Mouse (Mus musculus): ENCODE data around the gene Sytl3. TPM values are rescaled to one million over a fixed set of nuclear protein-coding genes. Genes with fewer than 3 reads are reported as not detected.
A peak's percentile ranks its signal among the peaks of the same experiment; 100 is the strongest.
"Not testable (repeated sequence)": the region's sequence is repeated elsewhere in the genome, so short reads cannot be mapped to it uniquely, and the experiment has no call there.

Sytl3 gene
- polyA plus RNA-seq, 1 experiment, result 0.14 TPM

DNA sequence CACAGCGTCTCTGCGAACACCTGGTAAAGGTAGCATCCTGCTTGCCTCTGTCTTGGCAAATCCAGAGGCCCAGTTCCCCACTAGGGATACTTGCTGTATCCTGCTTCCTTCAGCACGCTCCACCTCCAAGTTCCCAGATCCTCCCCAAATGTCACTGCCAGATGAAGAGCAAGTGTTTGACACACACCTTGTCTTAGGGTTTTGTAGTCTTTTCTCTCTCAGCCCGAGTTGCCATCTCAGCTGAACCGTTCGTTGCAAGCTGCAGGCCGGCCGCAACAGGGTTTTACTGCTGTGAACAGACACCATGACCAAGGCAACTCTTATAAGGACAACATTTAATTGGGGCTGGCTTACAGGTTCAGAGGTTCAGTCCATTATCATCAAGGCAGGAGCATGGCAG lies 12.1 kb upstream of the Sytl3 start:
- not testable (repeated sequence) for H3K79me3 ChIP-seq (ENCODE audit: low read depth); H3K4me3 ChIP-seq (ENCODE audit: insufficient read depth, poor library complexity, severe bottlenecking); H3K36me3 ChIP-seq (ENCODE audit: control insufficient read depth, insufficient read depth); H3ac ChIP-seq (ENCODE audit: control insufficient read depth, insufficient read length, low read depth); H3K27me3 ChIP-seq (ENCODE audit: control insufficient read depth, insufficient read depth, insufficient read length); H3K79me2 ChIP-seq (ENCODE audit: control insufficient read depth, insufficient read depth)

DNA sequence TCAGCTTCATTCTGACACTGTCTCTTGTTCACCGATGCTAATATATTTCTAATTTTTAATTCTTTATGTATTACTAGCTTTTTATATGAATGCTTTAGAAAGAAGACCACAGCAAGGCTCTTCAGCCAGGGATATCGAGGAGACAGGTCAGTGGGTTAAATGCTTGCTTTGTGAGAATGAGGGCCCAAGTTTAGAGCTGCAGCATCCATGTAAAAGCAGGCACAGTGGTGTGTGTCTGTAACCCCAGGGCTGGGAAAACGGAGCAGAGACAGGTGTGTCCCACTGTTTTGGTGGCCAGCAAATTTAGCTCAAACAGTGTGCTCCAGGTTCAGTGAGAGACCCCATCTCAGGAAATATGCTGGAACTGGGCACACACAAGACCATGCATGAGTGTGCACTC lies 11.4 kb upstream of the Sytl3 start:
- H3K4me3 ChIP-seq (ENCODE audit: insufficient read depth, poor library complexity, severe bottlenecking); H3ac ChIP-seq (ENCODE audit: control insufficient read depth, insufficient read length, low read depth); H3K27me3 ChIP-seq (ENCODE audit: control insufficient read depth, insufficient read depth, insufficient read length); H3K79me3 ChIP-seq (ENCODE audit: low read depth); H3K79me2 ChIP-seq (ENCODE audit: control insufficient read depth, insufficient read depth); H3K36me3 ChIP-seq (ENCODE audit: control insufficient read depth, insufficient read depth): not testable (repeated sequence)

DNA sequence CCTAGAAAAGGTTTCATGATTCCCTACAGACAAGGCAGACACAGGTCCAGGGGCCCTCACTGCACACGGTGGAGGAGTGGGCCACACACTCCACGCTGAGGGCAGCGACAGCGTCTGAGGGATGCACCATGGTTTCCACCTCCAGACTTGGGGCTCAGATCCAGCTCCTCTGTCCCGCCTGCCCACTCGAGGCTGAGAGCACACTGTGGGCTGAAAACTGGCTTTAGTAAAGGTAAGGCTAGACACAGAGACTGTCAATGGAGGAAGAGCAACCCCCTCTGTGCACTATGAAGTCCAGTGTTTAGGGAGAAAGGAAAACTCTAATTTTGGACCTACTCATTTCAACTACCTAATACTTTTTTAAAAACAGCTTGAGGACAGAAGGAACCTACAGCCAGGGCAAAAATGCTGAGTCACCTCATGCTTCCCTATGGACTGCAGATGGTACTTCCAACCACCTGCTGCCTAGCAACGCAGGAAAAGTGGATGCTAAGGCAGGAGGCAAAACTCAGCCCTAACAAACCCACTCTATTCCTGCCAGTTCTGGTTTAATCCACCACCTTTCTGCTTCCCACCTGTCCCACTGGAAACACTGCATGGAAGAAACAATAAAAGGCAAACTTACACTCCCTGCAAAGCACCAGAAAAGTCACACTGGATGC lies 7.9 kb upstream of the Sytl3 start:
- not testable (repeated sequence) for H3K4me3 ChIP-seq (ENCODE audit: insufficient read depth, poor library complexity, severe bottlenecking); H3K27me3 ChIP-seq (ENCODE audit: control insufficient read depth, insufficient read depth, insufficient read length); H3K36me3 ChIP-seq (ENCODE audit: control insufficient read depth, insufficient read depth); H3K79me2 ChIP-seq (ENCODE audit: control insufficient read depth, insufficient read depth); H3K79me3 ChIP-seq (ENCODE audit: low read depth); H3ac ChIP-seq (ENCODE audit: control insufficient read depth, insufficient read length, low read depth)

DNA sequence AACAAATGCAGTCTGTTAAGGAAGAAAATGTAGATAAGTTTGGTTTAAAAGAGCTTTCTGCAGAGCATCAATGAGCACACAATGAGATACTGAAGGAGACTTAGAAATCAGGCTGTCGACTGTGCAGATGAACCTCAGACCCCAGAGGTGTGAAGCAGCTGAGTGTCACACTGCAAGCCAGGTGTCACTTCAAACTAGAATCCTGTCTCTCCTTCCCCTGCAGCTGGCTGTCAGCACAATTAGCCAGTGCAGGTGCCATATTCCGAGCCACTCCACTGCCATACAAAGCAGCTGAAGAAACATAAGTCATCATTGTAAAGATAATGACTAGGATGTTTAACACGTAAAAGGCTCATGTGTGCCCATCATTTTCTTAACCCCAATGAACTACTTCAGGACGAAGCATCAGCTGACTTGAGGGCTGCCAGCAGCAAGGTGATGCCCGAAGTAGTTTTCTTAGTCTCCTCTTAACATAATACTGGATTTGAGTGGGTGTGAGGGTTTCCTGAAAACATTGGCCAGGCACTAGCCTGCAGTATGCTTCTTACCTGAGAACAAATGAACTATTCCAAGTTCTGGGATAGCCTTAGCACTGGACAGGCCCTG lies 5.4 kb upstream of the Sytl3 start:
- H3ac ChIP-seq (ENCODE audit: control insufficient read depth, insufficient read length, low read depth); H3K79me3 ChIP-seq (ENCODE audit: low read depth); H3K4me3 ChIP-seq (ENCODE audit: insufficient read depth, poor library complexity, severe bottlenecking); H3K27me3 ChIP-seq (ENCODE audit: control insufficient read depth, insufficient read depth, insufficient read length); H3K79me2 ChIP-seq (ENCODE audit: control insufficient read depth, insufficient read depth); H3K36me3 ChIP-seq (ENCODE audit: control insufficient read depth, insufficient read depth): not testable (repeated sequence)

DNA sequence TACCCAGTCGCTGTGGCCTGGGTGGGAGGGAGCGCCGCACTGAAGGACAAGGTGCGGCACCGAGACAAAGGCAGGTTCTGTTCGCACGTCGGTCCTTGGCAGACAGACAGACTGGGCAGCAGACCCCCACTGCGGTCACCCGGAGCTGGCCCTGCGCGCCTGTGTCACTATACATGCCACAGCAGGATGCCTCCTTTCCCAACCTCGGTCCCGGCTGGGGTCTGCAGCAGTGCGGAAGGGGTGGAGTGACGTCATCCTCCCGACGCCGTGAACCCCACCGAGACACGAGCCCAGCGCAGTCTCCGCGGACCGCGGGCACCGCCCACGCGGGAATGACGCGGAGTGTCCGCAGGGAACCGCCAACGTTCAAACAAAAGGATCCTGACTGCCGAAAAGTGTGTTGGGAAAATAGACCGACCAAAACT lies 3.8 kb upstream of the Sytl3 start:
- H3K79me3 ChIP-seq (ENCODE audit: low read depth); H3K79me2 ChIP-seq (ENCODE audit: control insufficient read depth, insufficient read depth); H3K36me3 ChIP-seq (ENCODE audit: control insufficient read depth, insufficient read depth); H3K27me3 ChIP-seq (ENCODE audit: control insufficient read depth, insufficient read depth, insufficient read length): not testable (repeated sequence)
- peak overlapping the region; percentile 44 for H3ac ChIP-seq (ENCODE audit: control insufficient read depth, insufficient read length, low read depth)
- TF ChIP-seq MAX (IDR thresholded peaks at IDR 0.05), result peak; percentile 56
- H3K4me3 ChIP-seq (ENCODE audit: insufficient read depth, poor library complexity, severe bottlenecking), result peak overlapping the region; percentile 40

DNA sequence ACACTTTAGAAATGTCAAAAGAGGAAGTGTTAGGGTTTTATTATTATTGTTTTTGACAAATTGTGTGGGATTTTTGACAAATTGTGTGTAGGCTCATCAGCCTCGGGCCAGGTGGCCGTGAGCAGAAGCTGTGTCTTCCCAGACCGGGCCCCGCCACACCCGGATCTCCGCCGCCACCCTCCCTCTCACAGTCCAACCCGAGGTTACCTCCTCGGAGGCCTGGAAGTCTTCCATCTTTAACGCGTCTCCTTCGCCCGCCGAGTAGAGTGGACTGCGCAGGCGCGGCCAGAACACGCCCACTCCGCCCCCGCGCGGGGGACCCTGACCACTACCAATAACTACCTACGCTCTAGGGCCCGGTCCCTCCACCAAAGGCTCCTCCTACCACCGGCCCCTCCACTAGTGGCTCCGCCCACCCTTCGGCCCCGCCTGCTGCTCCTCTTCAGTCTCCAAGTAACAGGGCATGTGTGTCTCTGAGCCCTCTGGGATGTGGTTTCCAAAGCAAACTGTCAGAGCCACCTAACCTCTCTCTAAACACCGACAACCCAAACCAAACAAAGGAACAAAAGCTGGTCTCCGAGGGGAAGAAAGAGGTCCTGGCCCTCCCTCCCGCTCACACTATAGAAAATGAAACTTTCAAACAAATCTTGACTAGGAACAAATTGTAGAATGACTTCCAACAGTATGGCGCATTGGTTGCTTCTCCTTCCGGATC lies 3.2 kb upstream of the Sytl3 start, which contains the start of gene Dynlt1f:
Gene Dynlt1f (minus strand): TSS at position 334 of the 715 bp plus-strand sequence.
- peak within 1 kb of the TSS; percentile 40 for H3K4me3 ChIP-seq (ENCODE audit: insufficient read depth, poor library complexity, severe bottlenecking)
- H3K79me2 ChIP-seq (ENCODE audit: control insufficient read depth, insufficient read depth); H3K27me3 ChIP-seq (ENCODE audit: control insufficient read depth, insufficient read depth, insufficient read length); H3K79me3 ChIP-seq (ENCODE audit: low read depth); H3K36me3 ChIP-seq (ENCODE audit: control insufficient read depth, insufficient read depth): not testable (repeated sequence)
- peak within 1 kb of the TSS; percentile 57 for H3ac ChIP-seq (ENCODE audit: control insufficient read depth, insufficient read length, low read depth)

DNA sequence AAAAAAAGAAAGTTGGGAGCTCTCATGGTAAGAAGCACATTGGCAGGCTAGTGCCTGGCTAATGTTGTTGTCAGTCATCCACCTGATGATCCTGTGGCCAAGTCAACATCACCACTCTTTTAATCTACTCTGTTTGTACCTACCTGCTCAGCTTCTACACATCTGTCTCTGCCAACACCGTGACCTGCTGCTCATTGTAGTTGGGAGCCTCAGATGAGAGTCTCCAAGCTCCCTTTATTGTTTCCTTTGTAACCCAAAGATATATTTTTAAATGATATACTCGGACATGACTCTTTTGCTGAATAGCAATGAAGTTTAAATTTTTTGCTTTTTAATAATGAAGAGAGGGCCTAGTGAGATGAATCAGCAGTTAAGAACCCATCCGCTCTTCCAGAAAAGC lies 2.4 kb upstream of the Sytl3 start:
- not testable (repeated sequence) for H3K79me2 ChIP-seq (ENCODE audit: control insufficient read depth, insufficient read depth); H3K79me3 ChIP-seq (ENCODE audit: low read depth); H3K4me3 ChIP-seq (ENCODE audit: insufficient read depth, poor library complexity, severe bottlenecking); H3K27me3 ChIP-seq (ENCODE audit: control insufficient read depth, insufficient read depth, insufficient read length); H3ac ChIP-seq (ENCODE audit: control insufficient read depth, insufficient read length, low read depth); H3K36me3 ChIP-seq (ENCODE audit: control insufficient read depth, insufficient read depth)

DNA sequence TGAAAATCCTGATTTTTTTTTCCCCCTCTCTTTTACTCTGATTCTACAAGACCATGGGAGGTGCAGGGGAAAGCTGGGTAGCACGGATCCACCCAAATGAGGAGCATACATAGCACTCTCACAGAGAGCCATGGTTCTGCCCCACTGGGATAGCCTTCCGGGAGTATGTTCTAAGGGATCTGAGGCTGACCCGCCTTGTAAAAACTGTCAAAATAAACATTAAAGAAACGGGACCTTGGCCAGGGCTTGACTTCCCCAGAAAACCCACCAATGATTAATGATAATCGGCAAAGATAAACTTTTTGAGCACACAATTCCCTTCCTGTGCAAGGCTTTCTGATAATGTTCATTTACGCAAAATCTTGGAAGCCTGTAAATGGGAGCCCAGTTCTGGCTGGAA lies 1.7 kb downstream of the Sytl3 start:
- not testable (repeated sequence) for H3K79me2 ChIP-seq (ENCODE audit: control insufficient read depth, insufficient read depth); H3K36me3 ChIP-seq (ENCODE audit: control insufficient read depth, insufficient read depth); H3K4me3 ChIP-seq (ENCODE audit: insufficient read depth, poor library complexity, severe bottlenecking); H3K79me3 ChIP-seq (ENCODE audit: low read depth); H3K27me3 ChIP-seq (ENCODE audit: control insufficient read depth, insufficient read depth, insufficient read length); H3ac ChIP-seq (ENCODE audit: control insufficient read depth, insufficient read length, low read depth)

DNA sequence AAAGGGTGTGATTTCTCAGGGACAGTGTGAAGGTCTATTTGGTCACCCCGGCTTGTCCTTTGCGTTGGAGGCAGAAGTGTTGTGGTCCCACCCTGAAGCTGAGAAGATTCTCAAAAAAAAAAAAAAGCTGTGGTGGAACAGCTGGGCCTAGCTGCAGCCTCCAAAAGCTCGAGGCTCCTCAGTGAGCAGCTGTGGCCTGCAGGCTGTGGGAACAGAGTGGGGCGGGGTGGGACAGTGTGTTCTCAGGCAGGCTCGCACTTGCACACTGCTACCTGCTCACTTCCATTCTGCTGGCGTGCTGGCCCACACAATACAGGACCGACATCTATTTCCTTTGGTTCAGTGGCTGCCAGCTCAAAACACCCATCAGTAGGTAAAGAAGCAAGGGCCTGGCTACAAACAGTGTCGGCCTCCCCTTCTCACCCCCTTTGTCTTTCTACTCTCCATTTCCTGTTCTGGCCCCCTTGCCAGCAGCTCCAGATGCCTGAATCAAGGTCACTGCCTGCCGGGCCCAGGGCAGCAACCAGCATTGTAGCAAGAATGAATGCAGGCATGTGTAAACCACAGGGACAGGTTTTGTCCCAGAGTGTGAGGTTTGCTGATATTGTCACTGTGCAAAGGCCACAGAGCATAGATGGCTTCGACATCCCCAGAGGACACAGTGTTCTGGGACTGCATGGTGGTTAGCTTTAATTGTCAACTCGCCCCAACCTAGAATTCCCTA lies 2.4 kb downstream of the Sytl3 start:
- not testable (repeated sequence) for H3K4me3 ChIP-seq (ENCODE audit: insufficient read depth, poor library complexity, severe bottlenecking); H3K79me2 ChIP-seq (ENCODE audit: control insufficient read depth, insufficient read depth); H3K79me3 ChIP-seq (ENCODE audit: low read depth); H3ac ChIP-seq (ENCODE audit: control insufficient read depth, insufficient read length, low read depth); H3K36me3 ChIP-seq (ENCODE audit: control insufficient read depth, insufficient read depth); H3K27me3 ChIP-seq (ENCODE audit: control insufficient read depth, insufficient read depth, insufficient read length)

DNA sequence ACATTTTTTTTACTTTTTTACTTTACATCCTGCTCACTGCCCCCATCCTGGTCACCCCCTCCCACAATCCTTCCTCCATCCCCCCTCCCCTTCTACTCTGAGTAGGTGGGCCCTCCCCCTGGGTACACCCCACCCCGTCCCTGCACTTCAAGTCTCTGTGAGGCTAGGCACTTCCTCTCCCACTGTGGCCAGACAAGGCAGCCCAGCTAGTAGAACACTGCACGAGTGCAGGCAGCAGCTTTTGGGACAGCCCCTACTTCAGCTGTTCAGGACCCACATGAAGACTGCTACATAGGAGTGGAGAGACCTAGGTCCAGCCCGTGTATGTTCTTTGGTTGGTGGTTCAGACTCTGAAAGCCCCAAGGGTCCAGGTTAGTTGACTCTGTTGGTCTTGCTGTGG lies 3.9 kb downstream of the Sytl3 start:
- H3K27me3 ChIP-seq (ENCODE audit: control insufficient read depth, insufficient read depth, insufficient read length); H3K36me3 ChIP-seq (ENCODE audit: control insufficient read depth, insufficient read depth); H3ac ChIP-seq (ENCODE audit: control insufficient read depth, insufficient read length, low read depth); H3K79me2 ChIP-seq (ENCODE audit: control insufficient read depth, insufficient read depth); H3K4me3 ChIP-seq (ENCODE audit: insufficient read depth, poor library complexity, severe bottlenecking); H3K79me3 ChIP-seq (ENCODE audit: low read depth): not testable (repeated sequence)

DNA sequence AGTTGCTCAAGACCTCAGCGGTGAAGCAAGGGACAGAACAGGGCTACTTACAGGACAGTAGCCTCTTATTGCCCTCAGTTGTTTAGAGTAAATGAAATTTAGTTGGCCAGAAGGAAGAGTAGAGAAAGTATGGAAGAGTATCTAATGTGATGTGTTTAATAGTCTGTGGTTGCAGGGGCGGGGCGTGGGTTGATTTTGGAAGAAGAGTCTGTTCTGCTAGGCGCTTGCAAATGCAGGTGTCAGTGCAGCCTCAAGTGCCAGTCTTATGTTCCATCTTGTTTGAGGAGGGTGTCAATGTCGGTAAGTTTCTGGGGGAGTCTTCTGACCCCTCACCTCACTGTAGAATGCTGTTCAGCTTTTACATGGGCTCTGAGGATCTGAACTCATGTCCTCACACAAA lies 6.5 kb downstream of the Sytl3 start:
- H3ac ChIP-seq (ENCODE audit: control insufficient read depth, insufficient read length, low read depth); H3K79me2 ChIP-seq (ENCODE audit: control insufficient read depth, insufficient read depth); H3K4me3 ChIP-seq (ENCODE audit: insufficient read depth, poor library complexity, severe bottlenecking); H3K27me3 ChIP-seq (ENCODE audit: control insufficient read depth, insufficient read depth, insufficient read length); H3K36me3 ChIP-seq (ENCODE audit: control insufficient read depth, insufficient read depth); H3K79me3 ChIP-seq (ENCODE audit: low read depth): not testable (repeated sequence)
